Mouse (Mus musculus): ENCODE data around the gene Msrb1. TPM values are rescaled to one million over a fixed set of nuclear protein-coding genes. Genes with fewer than 3 reads are reported as not detected.
"Not testable (repeated sequence)": the region's sequence is repeated elsewhere in the genome, so short reads cannot be mapped to it uniquely, and the experiment has no call there.

The Msrb1 gene
- polyA plus RNA-seq, 1 experiment from 2014 or later: 18.0 TPM

GRCm38 (mm10) chr17:24705821-24706220, 30.6 kb upstream of the Msrb1 start:
- H3K9me3 ChIP-seq: no peaks in the 10 kb centered on the region
- no peak for ATAC-seq
- peaks cover 19% of the 10 kb centered on the region for H3K4me1 ChIP-seq (replicated peaks)
- H3K27ac ChIP-seq: no peak overlapping the region
- H3K4me2 ChIP-seq (replicated peaks): no peak overlapping the region
- peaks cover 45% of the 10 kb centered on the region for H3K36me3 ChIP-seq
- no peak overlapping the region for H3K9ac ChIP-seq (replicated peaks)
- H3K4me3 ChIP-seq (replicated peaks): no peak overlapping the region
- H3K27me3 ChIP-seq: no peaks in the 10 kb centered on the region
- 89% methylated on average over 3 of the region's 3 CpGs for WGBS

- H3K4me3 ChIP-seq (replicated peaks): peak within 1 kb of the TSS; percentile 64
- WGBS: 4% methylated on average over 32 of the region's 32 CpGs
- peaks cover 32% of the 10 kb centered on the region for H3K36me3 ChIP-seq
- H3K9ac ChIP-seq (replicated peaks): peak within 1 kb of the TSS; percentile 71
- peak; percentile 92 for ATAC-seq
- no peaks in the 10 kb centered on the region for H3K9me3 ChIP-seq
- no peaks in the 10 kb centered on the region for H3K27me3 ChIP-seq
- peak within 1 kb of the TSS; percentile 89 for H3K4me2 ChIP-seq (replicated peaks)
- H3K27ac ChIP-seq: peak within 1 kb of the TSS; percentile 70
- H3K4me1 ChIP-seq (replicated peaks): peaks cover 19% of the 10 kb centered on the region
These were observed 29.3 kb upstream of the Msrb1 start, which contains the start of gene Tbl3 for GRCm38 (mm10) chr17:24706982-24707800. TSS of gene Tbl3 (minus strand) at chr17:24707660.

- peaks cover 24% of the 10 kb centered on the region for H3K36me3 ChIP-seq
- peak overlapping the region; percentile 71 for H3K9ac ChIP-seq (replicated peaks)
- peak overlapping the region; percentile 70 for H3K27ac ChIP-seq
- no peaks in the 10 kb centered on the region for H3K27me3 ChIP-seq
- ATAC-seq: peak; percentile 72
- no peaks in the 10 kb centered on the region for H3K9me3 ChIP-seq
- H3K4me3 ChIP-seq (replicated peaks): peak overlapping the region; percentile 64
- peaks cover 19% of the 10 kb centered on the region for H3K4me1 ChIP-seq (replicated peaks)
- 6% methylated on average over 24 of the region's 24 CpGs for WGBS
- peak overlapping the region; percentile 89 for H3K4me2 ChIP-seq (replicated peaks)
These were observed 28.5 kb upstream of the Msrb1 start for GRCm38 (mm10) chr17:24707801-24708425.

GRCm38 (mm10) chr17:24708646-24709045, 27.8 kb upstream of the Msrb1 start:
- Histone ChIP-seq H3K4me3 (replicated peaks) (no peak overlapping the region), H3K4me1 (replicated peaks) (peaks cover 19% of the 10 kb centered on the region), H3K27ac (no peak overlapping the region), H3K36me3 (peaks cover 20% of the 10 kb centered on the region), H3K27me3 (no peaks in the 10 kb centered on the region), H3K4me2 (replicated peaks) (peak overlapping the region; percentile 89; the same call in 1 of the 2 replicates), H3K9me3 (no peaks in the 10 kb centered on the region), H3K9ac (replicated peaks) (no peak overlapping the region)
- no peak for ATAC-seq
- WGBS: 36% methylated on average over 2 of the region's 2 CpGs

GRCm38 (mm10) chr17:24715556-24715955, 20.9 kb upstream of the Msrb1 start:
- peaks cover 9% of the 10 kb centered on the region for H3K4me1 ChIP-seq (replicated peaks)
- H3K4me3 ChIP-seq (replicated peaks): no peak overlapping the region
- ATAC-seq: no peak
- H3K4me2 ChIP-seq (replicated peaks): no peak overlapping the region
- WGBS: 19% methylated on average over 6 of the region's 6 CpGs
- H3K9ac ChIP-seq (replicated peaks): no peak overlapping the region
- no peaks in the 10 kb centered on the region for H3K27me3 ChIP-seq
- H3K27ac ChIP-seq: no peak overlapping the region
- H3K9me3 ChIP-seq: no peaks in the 10 kb centered on the region
- peaks cover 21% of the 10 kb centered on the region for H3K36me3 ChIP-seq

GRCm38 (mm10) chr17:24716166-24716682, 20.2 kb upstream of the Msrb1 start:
- WGBS: 93% methylated on average over 15 of the region's 15 CpGs
- Histone ChIP-seq H3K27me3 (no peaks in the 10 kb centered on the region), H3K4me1 (replicated peaks) (peaks cover 14% of the 10 kb centered on the region), H3K4me2 (replicated peaks) (no peak overlapping the region), H3K27ac (no peak overlapping the region), H3K36me3 (peaks cover 22% of the 10 kb centered on the region), H3K9ac (replicated peaks) (no peak overlapping the region; the same call in 1 of the 2 replicates), H3K9me3 (no peaks in the 10 kb centered on the region), H3K4me3 (replicated peaks) (no peak overlapping the region)
- ATAC-seq: no peak

- no peak for ATAC-seq
- Histone ChIP-seq H3K9me3 (no peaks in the 10 kb centered on the region), H3K27me3 (no peaks in the 10 kb centered on the region), H3K9ac (replicated peaks) (peak within 1 kb of the TSS; percentile 92; the same call in 1 of the 2 replicates), H3K4me2 (replicated peaks) (peak within 1 kb of the TSS; percentile 82), H3K4me3 (replicated peaks) (peak within 1 kb of the TSS; percentile 88), H3K4me1 (replicated peaks) (peaks cover 31% of the 10 kb centered on the region), H3K27ac (no peak within 1 kb of the TSS), H3K36me3 (peaks cover 37% of the 10 kb centered on the region)
- WGBS: 88% methylated on average over 4 of the region's 4 CpGs
These were observed 18.5 kb upstream of the Msrb1 start, which contains the start of the genes Rnf151 and Rps2 for GRCm38 (mm10) chr17:24717943-24718342. TSS of gene Rnf151 (minus strand) at chr17:24718063. TSS of gene Rps2 (plus strand) at chr17:24718116.

GRCm38 (mm10) chr17:24718938-24719337, 17.5 kb upstream of the Msrb1 start:
- not testable (repeated sequence) for H3K27me3 ChIP-seq, ATAC-seq, H3K27ac ChIP-seq, H3K9me3 ChIP-seq
- H3K4me3 ChIP-seq (replicated peaks): peak overlapping the region; percentile 88
- H3K4me1 ChIP-seq (replicated peaks): peaks cover 41% of the 10 kb centered on the region
- 67% methylated on average over 5 of the region's 5 CpGs for WGBS
- H3K4me2 ChIP-seq (replicated peaks): peak overlapping the region; percentile 82
- H3K36me3 ChIP-seq: peaks cover 37% of the 10 kb centered on the region
- peak overlapping the region; percentile 92 for H3K9ac ChIP-seq (replicated peaks)

- H3K9me3 ChIP-seq: no peaks in the 10 kb centered on the region
- H3K36me3 ChIP-seq: peaks cover 37% of the 10 kb centered on the region
- H3K4me1 ChIP-seq (replicated peaks): peaks cover 41% of the 10 kb centered on the region
- ATAC-seq: peak; percentile 98
- H3K9ac ChIP-seq (replicated peaks): peak overlapping the region; percentile 92
- H3K4me3 ChIP-seq (replicated peaks): peak overlapping the region; percentile 88
- under 1% methylated on average over 61 of the region's 61 CpGs for WGBS
- peak overlapping the region; percentile 82 for H3K4me2 ChIP-seq (replicated peaks)
- H3K27ac ChIP-seq: peak overlapping the region; percentile 87
- no peaks in the 10 kb centered on the region for H3K27me3 ChIP-seq
These were observed 16.8 kb upstream of the Msrb1 start for GRCm38 (mm10) chr17:24719494-24720222.

- not testable (repeated sequence) for ATAC-seq
- 2% methylated on average over 11 of the region's 11 CpGs for WGBS
These were observed 15.8 kb upstream of the Msrb1 start for GRCm38 (mm10) chr17:24720616-24721015.

GRCm38 (mm10) chr17:24721383-24721955, 15.0 kb upstream of the Msrb1 start:
- Histone ChIP-seq H3K36me3 (peaks cover 32% of the 10 kb centered on the region), H3K4me1 (replicated peaks) (peaks cover 41% of the 10 kb centered on the region), H3K4me3 (replicated peaks) (peak overlapping the region; percentile 88), H3K4me2 (replicated peaks) (peak overlapping the region; percentile 82), H3K9ac (replicated peaks) (peak overlapping the region; percentile 64)
- not testable (repeated sequence) for H3K27me3 ChIP-seq, H3K9me3 ChIP-seq, ATAC-seq, H3K27ac ChIP-seq
- WGBS: 80% methylated on average over 7 of the region's 7 CpGs

More at GRCm38 (mm10) chr17:24720616-24721015, 15.8 kb upstream of the Msrb1 start:
- Histone ChIP-seq H3K9ac (replicated peaks) (peak overlapping the region; percentile 88), H3K4me3 (replicated peaks) (peak overlapping the region; percentile 88), H3K4me2 (replicated peaks) (peak overlapping the region; percentile 82), H3K36me3 (peaks cover 37% of the 10 kb centered on the region), H3K4me1 (replicated peaks) (peaks cover 41% of the 10 kb centered on the region)
- not testable (repeated sequence) for H3K9me3 ChIP-seq, H3K27ac ChIP-seq, H3K27me3 ChIP-seq

All from midbrain, embryonic 13.5 days (tissue).